Mouse (Mus musculus): ENCODE results near the gene Pglyrp2. TPM values are rescaled to one million over a fixed set of nuclear protein-coding genes. Genes with fewer than 3 reads are reported as not detected.

Gene Pglyrp2
- total RNA-seq, 1 experiment: not detected

GRCm38 (mm10) chr17:32389101-32389659 lies 34.8 kb downstream of the Pglyrp2 start, which contains the start of gene Wiz:
TSS of gene Wiz (minus strand) at chr17:32389439.
- in situ Hi-C loops (cut with MboI; ENCODE audit: low sequenced_read_pairs in 2 of 2, unreplicated experiment in 2 of 2): no loop called here
- Histone ChIP-seq H3K4me1 (ENCODE audit: control insufficient read depth in 2 of 2, insufficient read depth in 2 of 2, low read length in 2 of 2, poor library complexity in 1 of 2) (peaks cover 0 to 4% of the 10 kb centered on the region in 2 experiments; a peak in 3 of 4 replicates), H3K4me3 (ENCODE audit: insufficient read depth in 1 of 2, low read depth in 1 of 2, low read length in 2 of 2, poor library complexity in 1 of 2, severe bottlenecking in 1 of 2) (peak within 1 kb of the TSS; percentile 94 to 96), H3K9me3 (ENCODE audit: control insufficient read depth, insufficient read depth, low read depth, low read length) (no peaks in the 10 kb centered on the region), H3K9ac (ENCODE audit: insufficient read depth, low read depth, low read length, poor library complexity, severe bottlenecking) (peak within 1 kb of the TSS; percentile 90), H3K27ac (ENCODE audit: insufficient read depth, low read depth, low read length, poor library complexity, severe bottlenecking) (peak within 1 kb of the TSS; percentile 70; the same call in 1 of the 2 replicates), H3K36me3 (ENCODE audit: control insufficient read depth, insufficient read depth, low read length, poor library complexity, severe bottlenecking) (no peaks in the 10 kb centered on the region)
- peak; percentile 72 for DNase-seq (ENCODE audit: low read depth, low spot score)
- TF ChIP-seq HCFC1 (IDR thresholded peaks at IDR 0.05; ENCODE audit: borderline replicate concordance, insufficient read depth, low read length) (peak; percentile 86), CHD2 (IDR thresholded peaks at IDR 0.05; ENCODE audit: low read depth, low read length) (no peak)

- no peaks in the 10 kb centered on the region for H3K36me3 ChIP-seq (ENCODE audit: control insufficient read depth, insufficient read depth, low read length, poor library complexity, severe bottlenecking)
- in situ Hi-C loops (cut with MboI; ENCODE audit: low sequenced_read_pairs in 2 of 2, unreplicated experiment in 2 of 2): no loop called here
- no peak for DNase-seq (ENCODE audit: low read depth, low spot score)
- peak overlapping the region; percentile 72 for H3K9ac ChIP-seq (ENCODE audit: insufficient read depth, low read depth, low read length, poor library complexity, severe bottlenecking)
- TF ChIP-seq ZC3H11A (IDR thresholded peaks at IDR 0.05; ENCODE audit: borderline replicate concordance, low read depth, low read length): no peak
- TF ChIP-seq HCFC1 (IDR thresholded peaks at IDR 0.05; ENCODE audit: borderline replicate concordance, insufficient read depth, low read length): no peak
- TF ChIP-seq ZNF384 (IDR thresholded peaks at IDR 0.05; ENCODE audit: low read depth, low read length): no peak
- TF ChIP-seq CHD2 (IDR thresholded peaks at IDR 0.05; ENCODE audit: low read depth, low read length): no peak
- no peak for TF ChIP-seq MAFK (IDR thresholded peaks at IDR 0.05; ENCODE audit: insufficient read depth, low read depth, low read length)
- H3K4me3 ChIP-seq (ENCODE audit: insufficient read depth in 1 of 2, low read depth in 1 of 2, low read length in 2 of 2, poor library complexity in 1 of 2, severe bottlenecking in 1 of 2): peak overlapping the region; percentile 94 to 96
- H3K27ac ChIP-seq (ENCODE audit: insufficient read depth, low read depth, low read length, poor library complexity, severe bottlenecking): no peak overlapping the region
- H3K9me3 ChIP-seq (ENCODE audit: control insufficient read depth, insufficient read depth, low read depth, low read length): no peaks in the 10 kb centered on the region
- H3K4me1 ChIP-seq (ENCODE audit: control insufficient read depth in 2 of 2, insufficient read depth in 2 of 2, low read length in 2 of 2, poor library complexity in 1 of 2): peaks cover 0 to 4% of the 10 kb centered on the region in 2 experiments; a peak in 3 of 4 replicates
Observed at GRCm38 (mm10) chr17:32388370-32389100, 35.4 kb downstream of the Pglyrp2 start.

GRCm38 (mm10) chr17:32387986-32388369 lies 36.0 kb downstream of the Pglyrp2 start:
- no peaks in the 10 kb centered on the region for H3K36me3 ChIP-seq (ENCODE audit: control insufficient read depth, insufficient read depth, low read length, poor library complexity, severe bottlenecking)
- H3K4me1 ChIP-seq (ENCODE audit: control insufficient read depth in 2 of 2, insufficient read depth in 2 of 2, low read length in 2 of 2, poor library complexity in 1 of 2): peaks cover 0 to 4% of the 10 kb centered on the region in 2 experiments; a peak in 3 of 4 replicates
- no peak overlapping the region for H3K27ac ChIP-seq (ENCODE audit: insufficient read depth, low read depth, low read length, poor library complexity, severe bottlenecking)
- no peak overlapping the region for H3K9ac ChIP-seq (ENCODE audit: insufficient read depth, low read depth, low read length, poor library complexity, severe bottlenecking)
- in situ Hi-C loops (cut with MboI; ENCODE audit: low sequenced_read_pairs in 2 of 2, unreplicated experiment in 2 of 2): no loop called here
- TF ChIP-seq CHD2 (IDR thresholded peaks at IDR 0.05; ENCODE audit: low read depth, low read length): no peak
- DNase-seq (ENCODE audit: low read depth, low spot score): no peak
- H3K9me3 ChIP-seq (ENCODE audit: control insufficient read depth, insufficient read depth, low read depth, low read length): no peaks in the 10 kb centered on the region
- peak overlapping the region; percentile 94 to 96; a peak in 2 of 4 replicates for H3K4me3 ChIP-seq (ENCODE audit: insufficient read depth in 1 of 2, low read depth in 1 of 2, low read length in 2 of 2, poor library complexity in 1 of 2, severe bottlenecking in 1 of 2)

DNA sequence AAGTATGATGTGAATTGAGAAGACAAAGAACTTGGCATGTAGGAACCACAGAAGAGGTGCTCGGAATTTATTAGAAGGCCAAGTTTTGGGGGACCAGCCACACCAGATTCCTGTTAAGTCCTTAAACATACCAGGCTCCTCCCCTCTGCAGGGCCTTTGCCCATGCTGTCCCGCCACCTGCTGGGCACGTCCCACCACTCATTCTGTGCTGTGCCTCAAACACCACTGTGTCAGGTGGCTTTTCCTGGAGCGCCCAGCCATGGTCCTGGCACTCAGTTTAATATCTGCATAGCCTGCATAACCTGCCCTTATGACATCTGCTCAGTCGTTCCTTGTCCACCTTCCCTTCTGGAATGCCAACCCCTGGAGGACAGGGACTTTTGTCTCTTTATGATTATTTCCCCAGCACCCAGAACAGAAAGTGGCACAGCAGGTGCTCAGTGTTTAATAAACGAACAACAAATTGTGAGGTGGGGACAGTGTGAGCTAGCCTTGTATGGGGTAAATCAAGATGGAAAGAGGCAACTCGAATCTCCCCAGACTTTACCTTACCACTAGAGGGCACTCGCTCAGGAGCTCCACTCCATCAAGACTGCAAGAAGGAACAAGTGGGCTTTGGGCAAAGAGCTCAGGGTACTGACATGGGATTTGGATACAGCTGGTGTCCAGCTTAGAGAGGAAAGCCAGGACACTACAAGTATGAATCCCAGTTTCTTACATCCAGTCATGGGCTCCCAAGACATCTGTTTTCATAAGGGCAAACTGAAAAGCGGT lies 37.1 kb downstream of the Pglyrp2 start:
- H3K27ac ChIP-seq (ENCODE audit: insufficient read depth, low read depth, low read length, poor library complexity, severe bottlenecking): no peak overlapping the region
- peaks cover 0 to 4% of the 10 kb centered on the region in 2 experiments; a peak in 3 of 4 replicates for H3K4me1 ChIP-seq (ENCODE audit: control insufficient read depth in 2 of 2, insufficient read depth in 2 of 2, low read length in 2 of 2, poor library complexity in 1 of 2)
- no peak for DNase-seq (ENCODE audit: low read depth, low spot score)
- H3K9me3 ChIP-seq (ENCODE audit: control insufficient read depth, insufficient read depth, low read depth, low read length): no peaks in the 10 kb centered on the region
- no peaks in the 10 kb centered on the region for H3K36me3 ChIP-seq (ENCODE audit: control insufficient read depth, insufficient read depth, low read length, poor library complexity, severe bottlenecking)
- TF ChIP-seq MAFK (IDR thresholded peaks at IDR 0.05; ENCODE audit: insufficient read depth, low read depth, low read length) (no peak), ZNF384 (IDR thresholded peaks at IDR 0.05; ENCODE audit: low read depth, low read length) (no peak), CHD2 (IDR thresholded peaks at IDR 0.05; ENCODE audit: low read depth, low read length) (no peak), HCFC1 (IDR thresholded peaks at IDR 0.05; ENCODE audit: borderline replicate concordance, insufficient read depth, low read length) (no peak), ZC3H11A (IDR thresholded peaks at IDR 0.05; ENCODE audit: borderline replicate concordance, low read depth, low read length) (no peak)
- no peak overlapping the region for H3K9ac ChIP-seq (ENCODE audit: insufficient read depth, low read depth, low read length, poor library complexity, severe bottlenecking)
- in situ Hi-C loops (cut with MboI; ENCODE audit: low sequenced_read_pairs in 2 of 2, unreplicated experiment in 2 of 2): no loop called here
- H3K4me3 ChIP-seq (ENCODE audit: insufficient read depth in 1 of 2, low read depth in 1 of 2, low read length in 2 of 2, poor library complexity in 1 of 2, severe bottlenecking in 1 of 2): no peak overlapping the region

All from ES-E14 (cell line).